Mouse (Mus musculus): ENCODE measurements at regions not wholly inside any gene's neighbourhood (a gene's known extent, or its start where the extent isn't known, plus 50 kb on each side); places are given as distances from the start of the nearest gene placed in this dataset.

GRCm38 (mm10) chr8:116238670-116239069 is 266.1 kb upstream of the Dynlrb2 start:
- intact Hi-C loops (cut with DNase I), result no loop called here

- intact Hi-C loops (cut with DNase I), result no loop called here
These were observed 267.1 kb upstream of the Dynlrb2 start for GRCm38 (mm10) chr8:116237561-116238100.

- intact Hi-C loops (cut with DNase I), result no loop called here
These were observed 275.1 kb upstream of the Dynlrb2 start for GRCm38 (mm10) chr8:116229654-116230136.

- intact Hi-C loops (cut with DNase I), result no loop called here
These were observed 277.8 kb upstream of the Dynlrb2 start for GRCm38 (mm10) chr8:116227003-116227402.

- intact Hi-C loops (cut with DNase I), result no loop called here
These were observed 281.5 kb upstream of the Dynlrb2 start for GRCm38 (mm10) chr8:116223235-116223634.

- intact Hi-C loops (cut with DNase I), result no loop called here
These were observed 288.9 kb upstream of the Dynlrb2 start for GRCm38 (mm10) chr8:116215909-116216308.

GRCm38 (mm10) chr8:116215286-116215860 is 289.4 kb upstream of the Dynlrb2 start:
- intact Hi-C loops (cut with DNase I), result no loop called here

- intact Hi-C loops (cut with DNase I), result no loop called here
These were observed 301.1 kb upstream of the Dynlrb2 start for GRCm38 (mm10) chr8:116203631-116204030.

GRCm38 (mm10) chr8:116200459-116200999 is 304.2 kb upstream of the Dynlrb2 start:
- intact Hi-C loops (cut with DNase I), result no loop called here

GRCm38 (mm10) chr8:116196623-116197184 is 308.1 kb upstream of the Dynlrb2 start:
- intact Hi-C loops (cut with DNase I), result no loop called here

- intact Hi-C loops (cut with DNase I), result no loop called here
These were observed 312.7 kb upstream of the Dynlrb2 start for GRCm38 (mm10) chr8:116192096-116192495.

- intact Hi-C loops (cut with DNase I), result no loop called here
These were observed 319.6 kb upstream of the Dynlrb2 start for GRCm38 (mm10) chr8:116185206-116185605.

- intact Hi-C loops (cut with DNase I), result no loop called here
These were observed 320.5 kb upstream of the Dynlrb2 start for GRCm38 (mm10) chr8:116184241-116184640.

- intact Hi-C loops (cut with DNase I), result no loop called here
These were observed 326.8 kb upstream of the Dynlrb2 start for GRCm38 (mm10) chr8:116177946-116178345.

GRCm38 (mm10) chr8:116174891-116175290 is 329.9 kb upstream of the Dynlrb2 start:
- intact Hi-C loops (cut with DNase I), result no loop called here

GRCm38 (mm10) chr8:116173961-116174360 is 330.8 kb upstream of the Dynlrb2 start:
- intact Hi-C loops (cut with DNase I), result no loop called here

GRCm38 (mm10) chr8:116167874-116168273 is 336.9 kb upstream of the Dynlrb2 start:
- intact Hi-C loops (cut with DNase I), result no loop called here

GRCm38 (mm10) chr8:116164989-116165299 is 339.8 kb upstream of the Dynlrb2 start:
- intact Hi-C loops (cut with DNase I), result no loop called here

GRCm38 (mm10) chr8:116164190-116164988 is 340.4 kb upstream of the Dynlrb2 start:
- intact Hi-C loops (cut with DNase I), result no loop called here

GRCm38 (mm10) chr8:116160932-116161331 is 343.8 kb upstream of the Dynlrb2 start:
- intact Hi-C loops (cut with DNase I), result no loop called here

GRCm38 (mm10) chr8:116143687-116144573 is 360.8 kb upstream of the Dynlrb2 start:
- intact Hi-C loops (cut with DNase I), result loop anchor here (10.0 kb wide), 1 partner anchor 739 kb away; no protein-coding TSS in a partner anchor
